Mouse (Mus musculus): ENCODE measurements around the gene Myo1b.

Myo1b gene

GRCm38 (mm10) chr1:51852314-51852713 lies 63.6 kb downstream of the Myo1b start:
- DNase-seq (ENCODE audit: low spot score in 2 of 2), result no peak

GRCm38 (mm10) chr1:51849570-51850211 lies 66.2 kb downstream of the Myo1b start:
- no peak for DNase-seq (ENCODE audit: low spot score in 2 of 2)

- DNase-seq (ENCODE audit: low spot score in 2 of 2), result no peak
These were observed 70.4 kb downstream of the Myo1b start for GRCm38 (mm10) chr1:51845264-51846036.

GRCm38 (mm10) chr1:51837845-51838623 lies 77.8 kb downstream of the Myo1b start:
- DNase-seq (ENCODE audit: low spot score in 2 of 2), result peak; percentile 19 to 47

GRCm38 (mm10) chr1:51837311-51837710 lies 78.6 kb downstream of the Myo1b start:
- DNase-seq (ENCODE audit: low spot score in 2 of 2), result no peak

GRCm38 (mm10) chr1:51835795-51836194 lies 80.1 kb downstream of the Myo1b start:
- no peak for DNase-seq (ENCODE audit: low spot score in 2 of 2)

GRCm38 (mm10) chr1:51834072-51834471 lies 81.8 kb downstream of the Myo1b start:
- DNase-seq (ENCODE audit: low spot score in 2 of 2), result no peak

- DNase-seq (ENCODE audit: low spot score in 2 of 2), result no peak
These were observed 86.5 kb downstream of the Myo1b start for GRCm38 (mm10) chr1:51829353-51829752.

GRCm38 (mm10) chr1:51822531-51822930 lies 93.3 kb downstream of the Myo1b start:
- no peak for DNase-seq (ENCODE audit: low spot score in 2 of 2)

GRCm38 (mm10) chr1:51821701-51822495 lies 94.0 kb downstream of the Myo1b start:
- DNase-seq (ENCODE audit: low spot score in 2 of 2), result no peak

GRCm38 (mm10) chr1:51820520-51820919 lies 95.4 kb downstream of the Myo1b start:
- no peak for DNase-seq (ENCODE audit: low spot score in 2 of 2)

- no peak for DNase-seq (ENCODE audit: low spot score in 2 of 2)
These were observed 95.8 kb downstream of the Myo1b start for GRCm38 (mm10) chr1:51820013-51820441.

- DNase-seq (ENCODE audit: low spot score in 2 of 2), result no peak
These were observed 100.2 kb downstream of the Myo1b start for GRCm38 (mm10) chr1:51815636-51816035.

- DNase-seq (ENCODE audit: low spot score in 2 of 2), result no peak
These were observed 100.8 kb downstream of the Myo1b start for GRCm38 (mm10) chr1:51814854-51815630.

GRCm38 (mm10) chr1:51808847-51809246 lies 107.0 kb downstream of the Myo1b start:
- DNase-seq (ENCODE audit: low spot score in 2 of 2), result no peak

- DNase-seq (ENCODE audit: low spot score in 2 of 2), result no peak
These were observed 107.6 kb downstream of the Myo1b start for GRCm38 (mm10) chr1:51808228-51808627.

GRCm38 (mm10) chr1:51805040-51805610 lies 110.7 kb downstream of the Myo1b start:
- no peak for DNase-seq (ENCODE audit: low spot score in 2 of 2)

- DNase-seq (ENCODE audit: low spot score in 2 of 2), result no peak
These were observed 111.4 kb downstream of the Myo1b start for GRCm38 (mm10) chr1:51804296-51805039.

- DNase-seq (ENCODE audit: low spot score in 2 of 2), result no peak
These were observed 117.8 kb downstream of the Myo1b start for GRCm38 (mm10) chr1:51798011-51798471.
